In genomic region chr4:123856888-123857287, GRCm38 (mm10) we compare ENCODE assay signal across 32 mouse cellular contexts. TPM values are rescaled to one million over a fixed set of nuclear protein-coding genes. Genes with fewer than 3 reads are reported as not detected.
"Had no signal": no experiment of that assay in that cellular context is flagged by ENCODE, and none has a peak within 500 bp of the region (broad histone marks: within the 10 kb centered on the region; RNA-seq: fewer than 3 reads in every experiment).

No protein-coding gene starts in this region.

- H3K36me3 ChIP-seq: heart, embryonic 13.5 days; heart, embryonic 15.5 days; hindbrain, embryonic 13.5 days; hindbrain, embryonic 15.5 days; kidney, embryonic 15.5 days; limb, embryonic 13.5 days; limb, embryonic 15.5 days; liver, embryonic 12.5 days had no signal

- H3K4me1 ChIP-seq: heart, embryonic 13.5 days; heart, embryonic 15.5 days; hindbrain, embryonic 13.5 days; hindbrain, embryonic 15.5 days; kidney, embryonic 15.5 days; limb, embryonic 13.5 days; limb, embryonic 15.5 days; liver, embryonic 12.5 days had no signal

- H3K9ac ChIP-seq: heart, embryonic 13.5 days; heart, embryonic 15.5 days; hindbrain, embryonic 13.5 days; hindbrain, embryonic 15.5 days; kidney, embryonic 15.5 days; limb, embryonic 13.5 days; limb, embryonic 15.5 days; liver, embryonic 12.5 days; liver, embryonic 14.5 days had no signal

- H3K27me3 ChIP-seq: heart, embryonic 13.5 days; heart, embryonic 15.5 days; hindbrain, embryonic 13.5 days; hindbrain, embryonic 15.5 days; kidney, embryonic 15.5 days; limb, embryonic 13.5 days; limb, embryonic 15.5 days; liver, embryonic 12.5 days had no signal

- H3K4me3 ChIP-seq: gastrocnemius, adult 2 months; heart, adult 2 months; heart, embryonic 13.5 days; heart, embryonic 15.5 days; hindbrain, embryonic 13.5 days; hindbrain, embryonic 15.5 days; kidney, embryonic 15.5 days; limb, embryonic 13.5 days; limb, embryonic 15.5 days; liver, embryonic 12.5 days had no signal

- DNase-seq: gastrocnemius, adult 2 months; gastrocnemius, postnatal 10 days; gastrocnemius, postnatal 36 days; heart, adult 2 months; heart, postnatal 14 days; heart, postnatal 36 days; kidney, adult 11 months; kidney, adult 2 months; kidney, adult 9 months; kidney, postnatal 14 days; kidney, postnatal 36 days; layer of hippocampus, adult 9-11 months; layer of hippocampus, postnatal 36 days; left cerebral cortex, postnatal 4 days had no signal

- H3K9me3 ChIP-seq: hindbrain, embryonic 15.5 days; limb, embryonic 13.5 days; limb, embryonic 15.5 days; liver, embryonic 12.5 days had no signal

- H3K27ac ChIP-seq: gastrocnemius, adult 2 months; heart, adult 2 months; heart, embryonic 13.5 days; heart, embryonic 15.5 days; hindbrain, embryonic 13.5 days; hindbrain, embryonic 15.5 days; hindbrain, postnatal 0 days; kidney, embryonic 15.5 days; kidney, postnatal 0 days; limb, embryonic 13.5 days; limb, embryonic 15.5 days; liver, embryonic 12.5 days; liver, embryonic 14.5 days had no signal

- ATAC-seq: hindbrain, postnatal 0 days; intestine, embryonic 16.5 days; liver, embryonic 12.5 days had no signal

- H3K4me2 ChIP-seq: heart, embryonic 11.5 days; heart, embryonic 13.5 days; heart, embryonic 15.5 days; hindbrain, embryonic 13.5 days; hindbrain, embryonic 15.5 days; kidney, embryonic 15.5 days; limb, embryonic 13.5 days; limb, embryonic 15.5 days; liver, embryonic 12.5 days had no signal

RNA-seq across cellular contexts. Expression of gene 4933427I04Rik, which starts 2.6 kb away (rescaled TPM):
- polyA plus RNA-seq: heart, adult 2 months; heart, embryonic 11.5 days; heart, embryonic 13.5 days; heart, embryonic 15.5 days; heart, postnatal 0 days; intestine, embryonic 14.5 days; intestine, embryonic 16.5 days; kidney, adult 2 months; kidney, embryonic 15.5 days; large intestine, adult 2 months; limb, embryonic 11.5 days; liver, adult 2 months; liver, embryonic 12.5 days; liver, embryonic 14.5 days had no signal
